Mouse (Mus musculus) cerebellum, adult 2 months (tissue): ENCODE results near the gene Gpc6.

Experiments used
- CTCF ChIP-seq: fragments of 200-500 bp; IDR thresholded peaks from 2 replicates; pipeline ENCODE4 v1.5.1; 2011; ENCODE audit warnings: low read depth, mild to moderate bottlenecking, control low read depth, low read length, moderate library complexity, borderline replicate concordance; ENCODE audit not compliant: insufficient read depth
- POLR2A ChIP-seq: fragments of 200-500 bp; IDR thresholded peaks from 2 replicates; pipeline ENCODE4 v1.6.1; 2011; ENCODE audit warnings: low read length, control low read depth, borderline replicate concordance; ENCODE audit not compliant: insufficient read depth

- no peak for TF ChIP-seq POLR2A
- TF ChIP-seq CTCF: no peak
These were observed 278.8 kb downstream of the Gpc6 start for GRCm38 (mm10) chr14:117203960-117204359.
